Mouse (Mus musculus) midbrain, embryonic 10.5 days (tissue): Measurements from ENCODE around the gene Slc51a. TPM values are rescaled to one million over a fixed set of nuclear protein-coding genes. Genes with fewer than 3 reads are reported as not detected.

Experiments
- DNase-seq: peaks from one replicate; pipeline ENCODE4 v3.0.0-alpha.2; 2017; ENCODE audit warnings: low spot score
- H3K27ac ChIP-seq: fragments of 300-500 bp; sonication (generic); replicated peaks from 2 replicates; pipeline ENCODE4 v1.5.1; 2016; ENCODE audit warnings: mild to moderate bottlenecking
- H3K27me3 ChIP-seq: fragments of 300-500 bp; sonication (generic); 2 replicates; pipeline ENCODE4 v1.6.1; 2016; ENCODE audit warnings: low read depth, mild to moderate bottlenecking; ENCODE audit not compliant: poor library complexity, severe bottlenecking
- H3K36me3 ChIP-seq: fragments of 300-500 bp; sonication (generic); 2 replicates; pipeline ENCODE4 v1.6.1; 2016; ENCODE audit warnings: mild to moderate bottlenecking, moderate library complexity
- H3K4me1 ChIP-seq: fragments of 300-500 bp; sonication (generic); 2 replicates; pipeline ENCODE4 v1.6.1; 2016
- H3K4me3 ChIP-seq: fragments of 300-500 bp; sonication (generic); 2 replicates; pipeline ENCODE4 v1.5.1; 2016; ENCODE audit warnings: mild to moderate bottlenecking, moderate library complexity
- H3K9me3 ChIP-seq: fragments of 300-500 bp; sonication (generic); replicated peaks from 2 replicates; pipeline ENCODE4 v1.6.1; 2016; ENCODE audit warnings: mild to moderate bottlenecking
- WGBS: fragments of 180-500 bp; shearing (Covaris S2); methylation state at CpG from one replicate; pipeline ENCODE4 v1.1.7; 2016; 5-methylcytosine and 5-hydroxymethylcytosine counted together
- polyA plus RNA-seq: library from polyadenylated mRNA; unstranded; fragments of >200 nt; fragmentation: Nextera tagmentation; extraction: Ambion mirVana; gene quantifications from 2 replicates; pipeline ENCODE4 v1.2.1, GENCODE M21; 2016

Slc51a gene
- polyA plus RNA-seq, 1 experiment from 2014 or later = 0.35 TPM

DNA sequence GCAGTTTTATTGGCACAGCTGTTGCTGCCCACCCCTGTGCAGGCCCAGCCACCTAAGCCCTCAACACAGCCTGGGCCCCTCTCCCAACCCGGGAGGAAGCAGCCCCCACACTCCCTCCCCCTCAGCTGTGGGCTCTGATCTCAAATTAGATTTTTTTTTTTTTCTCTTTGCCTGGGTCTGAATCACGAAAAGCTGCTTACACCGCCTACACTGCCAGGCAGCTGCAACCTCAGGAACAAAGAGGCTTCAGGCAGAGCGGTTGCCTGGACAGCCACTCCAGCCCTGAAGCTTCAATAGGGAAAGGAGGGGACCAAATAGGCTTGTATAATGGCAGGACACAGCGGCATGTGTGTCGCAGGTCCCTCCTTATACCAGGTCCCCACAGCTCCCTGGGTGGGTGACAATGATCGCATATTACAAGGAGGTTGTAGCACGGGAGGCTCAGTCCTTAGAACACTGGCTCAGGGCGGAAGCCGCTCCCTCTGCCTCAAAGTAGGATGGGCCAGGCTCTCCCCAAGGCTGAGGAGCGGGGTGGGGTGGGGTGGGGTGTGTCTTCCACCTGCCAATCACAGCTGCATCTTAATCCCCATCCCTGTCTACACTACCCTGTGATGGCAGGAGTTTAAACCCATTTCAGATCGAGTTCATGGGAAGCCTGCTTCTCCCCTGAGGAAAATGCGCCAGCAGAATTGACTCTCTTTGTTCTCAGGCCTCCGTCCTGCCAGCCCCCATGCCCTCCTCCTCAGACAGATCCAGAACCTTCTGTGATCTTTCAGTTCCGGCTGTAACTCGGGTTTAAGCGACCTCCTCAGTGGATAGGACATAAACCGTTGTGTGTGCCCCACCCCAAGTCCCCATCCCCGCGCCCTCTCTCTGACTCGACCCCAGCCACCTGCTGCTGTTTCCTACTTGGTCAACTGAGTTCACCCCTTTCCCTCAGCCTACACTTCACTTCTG is 28.6 kb upstream of the Slc51a start:
- Histone ChIP-seq H3K36me3 (no peaks in the 10 kb centered on the region), H3K4me1 (peaks cover 49% of the 10 kb centered on the region), H3K27ac (peak overlapping the region; percentile 93), H3K27me3 (no peaks in the 10 kb centered on the region), H3K4me3 (peak overlapping the region; percentile 37), H3K9me3 (no peaks in the 10 kb centered on the region)
- DNase-seq = peak; percentile 86
- WGBS = 9% methylated on average over 21 of the region's 21 CpGs

DNA sequence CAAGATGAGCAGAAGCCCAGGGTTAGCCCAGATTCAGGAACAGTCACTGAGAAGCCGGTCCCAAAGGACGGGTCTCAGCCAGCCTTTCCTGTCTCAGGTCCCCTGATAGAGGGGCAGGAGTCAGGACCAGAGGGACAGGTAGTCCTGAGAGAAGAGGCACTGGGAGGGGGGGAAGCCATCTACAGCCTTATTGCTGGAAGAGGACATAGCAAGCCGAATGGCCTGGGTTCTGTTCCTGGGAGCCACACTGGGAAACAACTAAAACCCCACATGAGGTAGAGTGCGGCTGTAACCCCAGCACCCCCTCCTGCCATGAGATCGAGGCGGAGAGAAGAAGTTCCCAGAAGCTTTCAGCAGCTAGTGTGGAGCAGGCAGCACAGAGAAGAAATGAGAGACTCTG is 26.3 kb upstream of the Slc51a start:
- no peak for DNase-seq
- no peaks in the 10 kb centered on the region for H3K36me3 ChIP-seq
- H3K27me3 ChIP-seq = no peaks in the 10 kb centered on the region
- H3K4me3 ChIP-seq = no peak overlapping the region
- H3K4me1 ChIP-seq = peaks cover 58% of the 10 kb centered on the region
- H3K27ac ChIP-seq = peak overlapping the region; percentile 71
- no peaks in the 10 kb centered on the region for H3K9me3 ChIP-seq
- 92% methylated on average over 6 of the region's 6 CpGs for WGBS

GRCm38 (mm10) chr16:32513401-32513800 is 25.7 kb upstream of the Slc51a start:
- Histone ChIP-seq H3K9me3 (no peaks in the 10 kb centered on the region), H3K4me3 (no peak overlapping the region), H3K4me1 (peaks cover 63% of the 10 kb centered on the region), H3K36me3 (no peaks in the 10 kb centered on the region), H3K27ac (peak overlapping the region; percentile 71), H3K27me3 (no peaks in the 10 kb centered on the region)
- 88% methylated on average over 6 of the region's 6 CpGs for WGBS
- no peak for DNase-seq

DNA sequence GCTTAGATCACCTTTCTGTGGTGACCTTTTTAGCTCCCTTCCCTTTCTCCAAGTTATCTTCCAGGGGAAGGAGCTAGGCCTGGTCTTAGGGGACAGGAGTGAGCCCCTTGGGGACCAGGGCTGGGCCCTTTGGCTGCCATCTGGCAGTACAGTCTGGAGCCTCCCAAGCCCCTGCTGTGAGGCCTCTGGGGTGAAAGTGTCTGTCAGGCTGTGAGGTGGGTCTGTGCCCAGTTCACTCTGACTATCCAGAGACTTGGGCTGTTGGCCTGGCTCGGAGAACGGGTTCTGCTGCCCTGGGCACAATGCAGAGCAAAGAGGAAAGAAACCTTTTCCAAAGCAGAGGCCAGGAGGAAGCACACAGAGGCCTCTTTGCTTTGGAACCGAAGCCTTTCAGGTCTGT is 25.2 kb upstream of the Slc51a start:
- Histone ChIP-seq H3K4me3 (no peak overlapping the region), H3K36me3 (no peaks in the 10 kb centered on the region), H3K9me3 (no peaks in the 10 kb centered on the region), H3K27ac (peak overlapping the region; percentile 71), H3K27me3 (no peaks in the 10 kb centered on the region), H3K4me1 (peaks cover 63% of the 10 kb centered on the region)
- DNase-seq = no peak
- 81% methylated on average over 3 of the region's 3 CpGs for WGBS

DNA sequence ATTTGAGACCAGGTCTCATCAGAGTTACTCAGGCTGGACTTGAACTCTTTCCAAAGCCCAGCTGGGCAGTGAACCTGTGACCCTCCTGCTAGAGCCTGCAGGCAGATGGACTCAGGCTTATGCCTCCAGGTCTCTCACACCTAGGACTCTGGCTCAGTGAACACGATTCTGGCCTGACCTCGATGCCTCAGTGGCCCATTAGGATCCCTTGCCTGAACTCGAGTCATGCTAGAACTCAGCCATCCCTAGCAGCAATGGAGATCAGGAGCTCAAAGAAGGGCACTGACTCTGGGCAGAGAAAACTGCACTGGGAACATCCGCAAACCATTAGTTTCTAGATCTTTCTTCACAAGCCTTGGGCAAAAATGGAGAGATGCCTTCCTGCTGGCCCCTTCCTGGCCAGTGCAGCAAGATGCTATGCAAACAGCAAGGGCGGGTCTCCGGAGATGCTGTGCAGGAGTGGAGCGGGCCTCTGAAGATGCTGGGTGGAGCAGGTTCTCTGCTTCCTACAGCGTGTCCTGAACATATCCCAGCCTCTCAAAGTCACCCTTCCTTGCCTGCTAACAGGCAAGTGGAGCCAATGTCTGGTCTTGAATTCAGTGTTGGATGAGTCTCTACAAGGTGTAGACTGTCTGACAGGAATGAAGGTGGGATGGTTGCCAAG is 24.3 kb upstream of the Slc51a start:
- peaks cover 58% of the 10 kb centered on the region for H3K4me1 ChIP-seq
- no peaks in the 10 kb centered on the region for H3K27me3 ChIP-seq
- H3K4me3 ChIP-seq = no peak overlapping the region
- no peaks in the 10 kb centered on the region for H3K36me3 ChIP-seq
- no peaks in the 10 kb centered on the region for H3K9me3 ChIP-seq
- H3K27ac ChIP-seq = peak overlapping the region; percentile 71
- DNase-seq = no peak
- 91% methylated on average over 8 of the region's 8 CpGs for WGBS

- Histone ChIP-seq H3K4me3 (no peak overlapping the region), H3K4me1 (peaks cover 55% of the 10 kb centered on the region), H3K9me3 (no peaks in the 10 kb centered on the region), H3K27me3 (no peaks in the 10 kb centered on the region), H3K27ac (peak overlapping the region; percentile 71), H3K36me3 (no peaks in the 10 kb centered on the region)
- 73% methylated on average over 3 of the region's 3 CpGs for WGBS
- no peak for DNase-seq
Measured at GRCm38 (mm10) chr16:32511338-32511734, 23.7 kb upstream of the Slc51a start.

GRCm38 (mm10) chr16:32510399-32511337 is 23.0 kb upstream of the Slc51a start:
- Histone ChIP-seq H3K36me3 (no peaks in the 10 kb centered on the region), H3K27me3 (no peaks in the 10 kb centered on the region), H3K4me1 (peaks cover 48% of the 10 kb centered on the region), H3K27ac (peak overlapping the region; percentile 71), H3K4me3 (no peak overlapping the region), H3K9me3 (no peaks in the 10 kb centered on the region)
- DNase-seq = no peak
- 76% methylated on average over 18 of the region's 18 CpGs for WGBS

DNA sequence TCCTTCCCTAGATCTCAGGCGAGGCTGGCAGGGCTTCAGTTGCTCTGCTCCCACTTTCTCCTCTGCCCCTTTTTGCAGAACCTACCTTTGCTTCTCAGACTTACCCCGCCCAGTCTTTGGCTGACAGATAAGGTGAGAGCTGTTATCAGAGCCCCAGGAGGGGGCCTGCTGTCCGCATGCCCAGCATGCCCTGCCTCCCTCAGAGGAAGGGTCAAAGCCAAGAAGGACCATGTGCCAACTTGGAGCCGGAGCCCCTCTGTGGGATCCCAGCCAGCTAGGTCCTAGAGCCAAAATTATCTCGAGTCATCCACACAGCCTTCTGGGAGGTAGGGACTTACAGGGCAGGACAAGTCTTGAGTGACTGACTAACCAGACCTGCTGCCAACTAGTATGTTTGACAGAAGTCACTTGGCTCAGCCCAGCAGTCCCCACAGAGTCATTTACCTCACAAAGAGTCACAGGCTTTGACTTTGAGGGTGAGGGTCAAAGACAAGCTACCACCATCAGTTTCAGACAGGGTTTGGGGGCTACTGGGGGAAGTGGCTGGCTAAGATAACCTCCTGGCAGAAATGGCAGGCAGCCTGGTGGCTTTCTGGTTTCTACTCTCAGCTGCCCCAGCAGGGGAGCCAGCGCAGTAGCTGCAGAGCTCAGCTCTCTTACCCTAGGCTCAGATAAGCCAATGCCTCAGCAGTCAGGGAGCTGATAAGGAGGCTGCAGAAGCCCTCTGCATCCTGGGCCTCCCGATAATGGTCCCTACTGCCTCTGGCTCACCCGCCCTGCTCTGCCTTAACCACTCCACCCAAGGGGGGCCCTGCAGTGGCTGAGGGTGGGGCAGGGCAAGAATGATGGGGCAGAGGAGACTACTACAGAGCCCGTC is 21.6 kb upstream of the Slc51a start:
- H3K4me1 ChIP-seq = peaks cover 39% of the 10 kb centered on the region
- no peaks in the 10 kb centered on the region for H3K36me3 ChIP-seq
- 53% methylated on average over 9 of the region's 9 CpGs for WGBS
- no peak overlapping the region for H3K4me3 ChIP-seq
- DNase-seq = no peak
- peak overlapping the region; percentile 53 for H3K27ac ChIP-seq
- H3K27me3 ChIP-seq = no peaks in the 10 kb centered on the region
- H3K9me3 ChIP-seq = no peaks in the 10 kb centered on the region

- Histone ChIP-seq H3K9me3 (no peaks in the 10 kb centered on the region), H3K27me3 (no peaks in the 10 kb centered on the region), H3K36me3 (no peaks in the 10 kb centered on the region), H3K4me3 (no peak overlapping the region), H3K4me1 (peaks cover 36% of the 10 kb centered on the region), H3K27ac (peak overlapping the region; percentile 53)
- 54% methylated on average over 3 of the region's 3 CpGs for WGBS
- DNase-seq = no peak
Measured at GRCm38 (mm10) chr16:32508506-32509065, 20.9 kb upstream of the Slc51a start.

GRCm38 (mm10) chr16:32508035-32508434 is 20.4 kb upstream of the Slc51a start:
- H3K27me3 ChIP-seq = no peaks in the 10 kb centered on the region
- no peaks in the 10 kb centered on the region for H3K9me3 ChIP-seq
- H3K27ac ChIP-seq = peak overlapping the region; percentile 53; the same call in 1 of the 2 replicates
- H3K4me1 ChIP-seq = peaks cover 33% of the 10 kb centered on the region
- no peak overlapping the region for H3K4me3 ChIP-seq
- 85% methylated on average over 5 of the region's 5 CpGs for WGBS
- DNase-seq = no peak
- H3K36me3 ChIP-seq = no peaks in the 10 kb centered on the region

GRCm38 (mm10) chr16:32507407-32507806 is 19.7 kb upstream of the Slc51a start:
- WGBS = 20% methylated on average over 9 of the region's 9 CpGs
- peak; percentile 76 for DNase-seq
- no peaks in the 10 kb centered on the region for H3K36me3 ChIP-seq
- H3K9me3 ChIP-seq = no peaks in the 10 kb centered on the region
- no peaks in the 10 kb centered on the region for H3K27me3 ChIP-seq
- H3K4me1 ChIP-seq = peaks cover 29% of the 10 kb centered on the region
- no peak overlapping the region for H3K27ac ChIP-seq
- H3K4me3 ChIP-seq = no peak overlapping the region
